Mouse (Mus musculus) liver, adult 2 months (tissue): Measurements from ENCODE around the gene Map2k2. TPM values are rescaled to one million over a fixed set of nuclear protein-coding genes. Genes with fewer than 3 reads are reported as not detected.
A peak's percentile ranks its signal among the peaks of the same experiment; 100 is the strongest.

ENCODE experiments used
- DNase-seq: peaks from one replicate; pipeline ENCODE4 v3.0.0-alpha.2; 2011; ENCODE audit warnings: low read depth, low spot score; ENCODE audit errors: extremely low read depth
- H3K27ac ChIP-seq: fragments of 200-500 bp; replicated peaks from 2 replicates; pipeline ENCODE4 v1.5.1; 2012; ENCODE audit warnings: low read depth, mild to moderate bottlenecking, control low read depth, inconsistent platforms, low read length; ENCODE audit not compliant: insufficient read depth
- H3K27me3 ChIP-seq: fragments of 200-500 bp; 2 replicates; pipeline ENCODE4 v1.6.1; 2012; ENCODE audit warnings: mild to moderate bottlenecking, moderate library complexity, low read length, inconsistent platforms; ENCODE audit not compliant: control insufficient read depth, insufficient read depth
- H3K36me3 ChIP-seq: fragments of 200-500 bp; 2 replicates; pipeline ENCODE4 v1.6.1; 2012; ENCODE audit warnings: low read length, inconsistent platforms; ENCODE audit not compliant: control insufficient read depth, insufficient read depth
- H3K4me1 ChIP-seq: fragments of 200-500 bp; 2 replicates; pipeline ENCODE4 v1.6.1; 2011; ENCODE audit warnings: low read length; ENCODE audit not compliant: control insufficient read depth, insufficient read depth
- H3K4me3 ChIP-seq: fragments of 200-500 bp; 2 replicates; pipeline ENCODE4 v1.5.1; 2011; ENCODE audit warnings: low read depth, mild to moderate bottlenecking, control low read depth, low read length, moderate library complexity; ENCODE audit not compliant: insufficient read depth
- H3K79me2 ChIP-seq: fragments of 200-500 bp; 2 replicates; pipeline ENCODE4 v1.6.1; 2012; ENCODE audit warnings: inconsistent platforms, mild to moderate bottlenecking, low read length, moderate library complexity; ENCODE audit not compliant: control insufficient read depth, insufficient read depth
- H3K9ac ChIP-seq: fragments of 200-500 bp; 2 replicates; pipeline ENCODE4 v1.6.1; 2012; ENCODE audit warnings: low read depth, mild to moderate bottlenecking, control low read depth, inconsistent platforms, low read length
- CTCF ChIP-seq: fragments of 200-500 bp; IDR thresholded peaks from 2 replicates; pipeline ENCODE4 v1.5.1; 2011; ENCODE audit warnings: low read depth, low read length, control low read depth
- POLR2A ChIP-seq: fragments of 200-500 bp; IDR thresholded peaks from 2 replicates; pipeline ENCODE4 v1.6.1; 2011; ENCODE audit warnings: low read length, control low read depth; ENCODE audit not compliant: insufficient read depth; ENCODE audit errors: extremely low read depth
- WGBS: fragments of 180-500 bp; shearing (Covaris S2); methylation state at CpG from one replicate; pipeline ENCODE4 v1.1.7; 2018; 5-methylcytosine and 5-hydroxymethylcytosine counted together
- polyA plus RNA-seq: library from polyadenylated mRNA; depleted of rRNA; stranded (reverse); fragments of >200 nt; gene quantifications from 2 replicates; pipeline ENCODE4 v1.2.3, GENCODE M21; 2012
- total RNA-seq: library from RNA; depleted of rRNA; stranded (reverse); fragments of >200 nt; gene quantifications from 2 replicates; pipeline ENCODE4 v1.2.3, GENCODE M21; 2014

Map2k2 gene
- total and polyA plus RNA-seq, 2 experiments, result 46.6 to 192 TPM

GRCm38 (mm10) chr10:81135831-81136705 is 30.4 kb downstream of the Map2k2 start:
- peaks cover 22% of the 10 kb centered on the region for H3K4me1 ChIP-seq
- peak overlapping the region; percentile 97 for H3K4me3 ChIP-seq
- peak overlapping the region; percentile 99 for H3K27ac ChIP-seq
- no peaks in the 10 kb centered on the region for H3K36me3 ChIP-seq
- H3K9ac ChIP-seq, result peak overlapping the region; percentile 96
- peaks cover 34% of the 10 kb centered on the region for H3K79me2 ChIP-seq
- H3K27me3 ChIP-seq, result no peaks in the 10 kb centered on the region
- TF ChIP-seq POLR2A, result peak; percentile 60; the same call in 1 of the 2 replicates
- TF ChIP-seq CTCF, result no peak
- peak; percentile 70 for DNase-seq
- WGBS, result under 1% methylated on average over 71 of the region's 86 CpGs

- peak; percentile 71 for DNase-seq
- H3K4me1 ChIP-seq, result peaks cover 22% of the 10 kb centered on the region
- H3K4me3 ChIP-seq, result peak overlapping the region; percentile 97
- no peaks in the 10 kb centered on the region for H3K27me3 ChIP-seq
- H3K36me3 ChIP-seq, result no peaks in the 10 kb centered on the region
- no peak for TF ChIP-seq CTCF
- TF ChIP-seq POLR2A, result peak; percentile 35; the same call in 1 of the 2 replicates
- WGBS, result 2% methylated on average over 43 of the region's 50 CpGs
- peak overlapping the region; percentile 96 for H3K9ac ChIP-seq
- H3K27ac ChIP-seq, result peak overlapping the region; percentile 99
- peaks cover 41% of the 10 kb centered on the region for H3K79me2 ChIP-seq
Observed at GRCm38 (mm10) chr10:81136706-81137231, 31.1 kb downstream of the Map2k2 start.

GRCm38 (mm10) chr10:81137252-81138130 is 31.8 kb downstream of the Map2k2 start:
- WGBS, result under 1% methylated on average over 85 of the region's 89 CpGs
- TF ChIP-seq POLR2A, result peak; percentile 50; the same call in 1 of the 2 replicates
- TF ChIP-seq CTCF, result no peak
- peak; percentile 95 for DNase-seq
- Histone ChIP-seq H3K9ac (peak overlapping the region; percentile 84), H3K4me3 (peak overlapping the region; percentile 97), H3K79me2 (peaks cover 47% of the 10 kb centered on the region), H3K27me3 (no peaks in the 10 kb centered on the region), H3K36me3 (no peaks in the 10 kb centered on the region), H3K4me1 (peaks cover 22% of the 10 kb centered on the region), H3K27ac (peak overlapping the region; percentile 93)

GRCm38 (mm10) chr10:81138131-81138782 is 32.5 kb downstream of the Map2k2 start:
- Histone ChIP-seq H3K79me2 (peaks cover 55% of the 10 kb centered on the region), H3K27me3 (no peaks in the 10 kb centered on the region), H3K4me1 (peaks cover 22% of the 10 kb centered on the region), H3K9ac (peak overlapping the region; percentile 84), H3K4me3 (peak overlapping the region; percentile 92), H3K27ac (peak overlapping the region; percentile 93), H3K36me3 (no peaks in the 10 kb centered on the region)
- TF ChIP-seq POLR2A (no peak), CTCF (no peak)
- DNase-seq, result peak; percentile 30
- 0% methylated on average over 24 of the region's 24 CpGs for WGBS
